In the genomic region with DNA sequence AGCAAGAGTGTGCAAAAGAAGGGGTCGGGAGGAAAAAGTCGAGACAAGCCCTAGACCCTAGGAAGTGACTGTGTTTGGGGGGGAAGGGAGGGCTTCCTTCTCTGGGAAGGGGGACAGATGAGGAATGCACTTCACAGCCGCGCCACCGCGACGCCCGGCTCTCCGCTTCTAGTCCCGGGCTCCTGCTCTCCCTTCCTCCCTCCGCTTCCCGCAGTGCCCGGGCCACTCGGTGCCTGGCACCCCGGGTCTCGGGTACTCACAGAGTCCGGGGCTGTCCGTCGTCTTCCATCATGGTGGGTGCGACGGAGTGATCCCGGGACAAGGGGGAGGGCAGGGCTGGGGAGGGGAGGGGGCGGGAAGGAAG, we compare ENCODE assay signal across 8 mouse cellular contexts. TPM values are rescaled to one million over a fixed set of nuclear protein-coding genes. Genes with fewer than 3 reads are reported as not detected.
DNase-seq lines count a peak whose midpoint lies in the region; ATAC-seq and TF ChIP-seq lines count a peak whose summit lies in the region.

No protein-coding gene starts in this region.

- peak overlapping the region; percentile 85 for H3K9ac ChIP-seq in lung, postnatal 0 days (replicated peaks; ENCODE audit: low read depth)
- peak overlapping the region; percentile 92 for H3K9ac ChIP-seq in limb, embryonic 12.5 days (replicated peaks)

- 0 out of 2 replicates have a peak, but pooled peaks have one; percentile 12 for TF ChIP-seq POLR2A in embryonic fibroblast, embryonic 13.5 days (IDR thresholded peaks at IDR 0.05; ENCODE audit: low read depth, low read length)

- DNase-seq in embryo, embryonic 10.5 days (ENCODE audit: low spot score): peak; percentile 58
- no peak for DNase-seq in embryo, embryonic 9.5 days (ENCODE audit: extremely low spot score)
- no peak for DNase-seq in lung, postnatal 0 days (ENCODE audit: low spot score)
- DNase-seq in lung, adult 18-20 months: no peak
- DNase-seq in retina, postnatal 7 days (ENCODE audit: low read depth, low spot score): peak; percentile 11
- no peak for DNase-seq in right cerebral cortex, postnatal 25 days

- H3K4me1 ChIP-seq in lung, postnatal 0 days (ENCODE audit: insufficient read depth, low read depth, low read length): peaks cover 4% of the 10 kb centered on the region; the same call in 1 of the 2 replicates
- H3K4me1 ChIP-seq in embryonic fibroblast, embryonic 13.5 days (ENCODE audit: control insufficient read depth, insufficient read depth, low read length): no peaks in the 10 kb centered on the region; the same call in 1 of the 2 replicates
- peaks cover 12% of the 10 kb centered on the region for H3K4me1 ChIP-seq in limb, embryonic 12.5 days (replicated peaks)

- peak overlapping the region; percentile 97 for H3K27ac ChIP-seq in lung, postnatal 0 days (ENCODE audit: low read length)
- peak overlapping the region; percentile 45 for H3K27ac ChIP-seq in embryonic fibroblast, embryonic 13.5 days (ENCODE audit: insufficient read depth, low read length)
- H3K27ac ChIP-seq in limb, embryonic 12.5 days: peak overlapping the region; percentile 95

- H3K9me3 ChIP-seq in lung, postnatal 0 days (ENCODE audit: low read length): no peaks in the 10 kb centered on the region
- H3K9me3 ChIP-seq in limb, embryonic 12.5 days: no peaks in the 10 kb centered on the region

- H3K36me3 ChIP-seq in lung, postnatal 0 days (ENCODE audit: insufficient read depth, low read length): no peaks in the 10 kb centered on the region
- no peaks in the 10 kb centered on the region for H3K36me3 ChIP-seq in limb, embryonic 12.5 days

- H3K27me3 ChIP-seq in lung, postnatal 0 days (replicated peaks; ENCODE audit: insufficient read depth, low read length): no peaks in the 10 kb centered on the region
- no peaks in the 10 kb centered on the region for H3K27me3 ChIP-seq in limb, embryonic 12.5 days

- no peak for TF ChIP-seq CTCF in lung, postnatal 0 days (IDR thresholded peaks at IDR 0.05)
- no peak for TF ChIP-seq CTCF in embryonic fibroblast, embryonic 13.5 days (IDR thresholded peaks at IDR 0.05; ENCODE audit: borderline replicate concordance, insufficient read depth, low read length)

- ATAC-seq in lung, postnatal 0 days: peak; percentile 3
- peak; percentile 34 for ATAC-seq in limb, embryonic 12.5 days (ENCODE audit: insufficient number of reproducible peaks, insufficient read depth, low FRiP score, low TSS enrichment, low read depth)

- 0% methylated on average over 9 of the region's 23 CpGs for WGBS in lung, postnatal 0 days
- under 1% methylated on average over 22 of the region's 23 CpGs for WGBS in limb, embryonic 12.5 days

- H3K4me2 ChIP-seq in lung, postnatal 0 days (replicated peaks; ENCODE audit: low read depth, low read length): peak overlapping the region; percentile 96
- H3K4me2 ChIP-seq in limb, embryonic 12.5 days: peak overlapping the region; percentile 79

- peak overlapping the region; percentile 82 for H3K4me3 ChIP-seq in lung, postnatal 0 days (ENCODE audit: low read depth, low read length)
- peak overlapping the region; percentile 87 for H3K4me3 ChIP-seq in embryonic fibroblast, embryonic 13.5 days (ENCODE audit: insufficient read depth, low read length)
- peak overlapping the region; percentile 86 for H3K4me3 ChIP-seq in limb, embryonic 12.5 days (replicated peaks)

- TF ChIP-seq EP300 in lung, postnatal 0 days (IDR thresholded peaks at IDR 0.05): no peak

RNA-seq across cellular contexts. Expression of gene Tial1, which starts 0.7 kb away (rescaled TPM):
- polyA plus RNA-seq in lung, postnatal 0 days (2015; fragmentation: Nextera tagmentation; extraction: Ambion mirVana): 15.4 and 17.2 TPM in 2 replicates
- 111 and 123 TPM in 2 replicates for polyA plus RNA-seq in embryonic fibroblast, embryonic 13.5 days (2011; ENCODE audit: insufficient read length, low read depth, missing spikeins)
- polyA plus RNA-seq in limb, embryonic 12.5 days (2016; fragmentation: Nextera tagmentation; extraction: Ambion mirVana): 35.5 and 36.0 TPM in 2 replicates

RNA-seq across cellular contexts. Expression of gene Rgs10, which starts 42.3 kb away (rescaled TPM):
- polyA plus RNA-seq in lung, postnatal 0 days (2015; fragmentation: Nextera tagmentation; extraction: Ambion mirVana): 38.7 and 43.1 TPM in 2 replicates
- 15.8 and 26.6 TPM in 2 replicates for polyA plus RNA-seq in embryonic fibroblast, embryonic 13.5 days (2011; ENCODE audit: insufficient read length, low read depth, missing spikeins)
- 7.9 and 8.3 TPM in 2 replicates for polyA plus RNA-seq in limb, embryonic 12.5 days (2016; fragmentation: Nextera tagmentation; extraction: Ambion mirVana)

Comparison
In these comparisons a context has a peak if more than half of its experiments do, and no peak if none do; other contexts are left out.
1. DNase-seq: peak in embryo, embryonic 10.5 days (single experiment) and retina, postnatal 7 days (single experiment); none in embryo, embryonic 9.5 days (single experiment), lung, postnatal 0 days (single experiment), lung, adult 18-20 months (0 of 2) and right cerebral cortex, postnatal 25 days (single experiment).
2. H3K27ac ChIP-seq: peak in every context shown above with its lines; median percentile 97 in lung, postnatal 0 days; 95 in limb, embryonic 12.5 days; 45 in embryonic fibroblast, embryonic 13.5 days.
3. Peak in every context shown above with its lines, with median percentiles within 50 percentile points of each other: H3K4me3 ChIP-seq.